Mouse (Mus musculus) liver, adult (tissue): ENCODE results near the gene Fancc.

Experiments
- GATA4 ChIP-seq: IDR thresholded peaks from 2 replicates; pipeline ENCODE4 v1.6.1; 2014; ENCODE audit warnings: mild to moderate bottlenecking, low read length; ENCODE audit not compliant: insufficient replicate concordance

Fancc gene

GRCm38 (mm10) chr13:63525571-63526197, 28.6 kb upstream of the Fancc start:
- no peak for TF ChIP-seq GATA4

- no peak for TF ChIP-seq GATA4
These were observed 27.8 kb upstream of the Fancc start for GRCm38 (mm10) chr13:63524608-63525570.

GRCm38 (mm10) chr13:63524061-63524460, 27.0 kb upstream of the Fancc start:
- TF ChIP-seq GATA4: no peak

GRCm38 (mm10) chr13:63522832-63523231, 25.8 kb upstream of the Fancc start:
- TF ChIP-seq GATA4: no peak

GRCm38 (mm10) chr13:63520110-63520509, 23.0 kb upstream of the Fancc start:
- no peak for TF ChIP-seq GATA4

- TF ChIP-seq GATA4: no peak
These were observed 19.5 kb upstream of the Fancc start for GRCm38 (mm10) chr13:63516535-63516934.

- no peak for TF ChIP-seq GATA4
These were observed 18.5 kb upstream of the Fancc start for GRCm38 (mm10) chr13:63515542-63515941.

- TF ChIP-seq GATA4: no peak
These were observed 17.9 kb upstream of the Fancc start for GRCm38 (mm10) chr13:63514931-63515360.

GRCm38 (mm10) chr13:63513374-63514098, 16.5 kb upstream of the Fancc start:
- no peak for TF ChIP-seq GATA4

GRCm38 (mm10) chr13:63512411-63512810, 15.3 kb upstream of the Fancc start:
- TF ChIP-seq GATA4: no peak

GRCm38 (mm10) chr13:63507821-63508220, 10.7 kb upstream of the Fancc start:
- TF ChIP-seq GATA4: no peak

- TF ChIP-seq GATA4: no peak
These were observed 10.0 kb upstream of the Fancc start for GRCm38 (mm10) chr13:63507001-63507556.

- TF ChIP-seq GATA4: no peak
These were observed 9.3 kb upstream of the Fancc start for GRCm38 (mm10) chr13:63506364-63506763.

- no peak for TF ChIP-seq GATA4
These were observed 5.3 kb upstream of the Fancc start for GRCm38 (mm10) chr13:63502391-63502790.

GRCm38 (mm10) chr13:63499489-63499888, 2.4 kb upstream of the Fancc start:
- no peak for TF ChIP-seq GATA4
